Mouse (Mus musculus) adrenal gland, postnatal 25 days (tissue): ENCODE data around the gene Klhl42. TPM values are rescaled to one million over a fixed set of nuclear protein-coding genes. Genes with fewer than 3 reads are reported as not detected.

ENCODE experiments used
- DNase-seq: peaks from one replicate; pipeline ENCODE4 v3.0.0; 2021; ENCODE audit warnings: mixed read lengths
- long read RNA-seq: library from polyadenylated mRNA; stranded (forward); transcript quantifications from one replicate; pipeline ENCODE4 v2.0.0, GENCODE M21; 2021
- total RNA-seq: library from RNA; stranded (reverse); gene quantifications from 2 replicates; pipeline ENCODE4 v1.2.3, GENCODE M21; 2021

The Klhl42 gene
- 32.8 and 33.4 TPM in 2 replicates for total RNA-seq
- long read RNA-seq, full-length matches to known transcripts: 6 of 9 reads
- long read RNA-seq, partial matches to known transcripts: 0 of 9 reads
- long read RNA-seq, other reads (novel, unspliced or antisense): 3 of 9 reads

- DNase-seq: peak; percentile 84
Measured at GRCm38 (mm10) chr6:147091136-147092120, at the start of gene Klhl42. Gene Klhl42 (plus strand): TSS chr6:147091379.

DNA sequence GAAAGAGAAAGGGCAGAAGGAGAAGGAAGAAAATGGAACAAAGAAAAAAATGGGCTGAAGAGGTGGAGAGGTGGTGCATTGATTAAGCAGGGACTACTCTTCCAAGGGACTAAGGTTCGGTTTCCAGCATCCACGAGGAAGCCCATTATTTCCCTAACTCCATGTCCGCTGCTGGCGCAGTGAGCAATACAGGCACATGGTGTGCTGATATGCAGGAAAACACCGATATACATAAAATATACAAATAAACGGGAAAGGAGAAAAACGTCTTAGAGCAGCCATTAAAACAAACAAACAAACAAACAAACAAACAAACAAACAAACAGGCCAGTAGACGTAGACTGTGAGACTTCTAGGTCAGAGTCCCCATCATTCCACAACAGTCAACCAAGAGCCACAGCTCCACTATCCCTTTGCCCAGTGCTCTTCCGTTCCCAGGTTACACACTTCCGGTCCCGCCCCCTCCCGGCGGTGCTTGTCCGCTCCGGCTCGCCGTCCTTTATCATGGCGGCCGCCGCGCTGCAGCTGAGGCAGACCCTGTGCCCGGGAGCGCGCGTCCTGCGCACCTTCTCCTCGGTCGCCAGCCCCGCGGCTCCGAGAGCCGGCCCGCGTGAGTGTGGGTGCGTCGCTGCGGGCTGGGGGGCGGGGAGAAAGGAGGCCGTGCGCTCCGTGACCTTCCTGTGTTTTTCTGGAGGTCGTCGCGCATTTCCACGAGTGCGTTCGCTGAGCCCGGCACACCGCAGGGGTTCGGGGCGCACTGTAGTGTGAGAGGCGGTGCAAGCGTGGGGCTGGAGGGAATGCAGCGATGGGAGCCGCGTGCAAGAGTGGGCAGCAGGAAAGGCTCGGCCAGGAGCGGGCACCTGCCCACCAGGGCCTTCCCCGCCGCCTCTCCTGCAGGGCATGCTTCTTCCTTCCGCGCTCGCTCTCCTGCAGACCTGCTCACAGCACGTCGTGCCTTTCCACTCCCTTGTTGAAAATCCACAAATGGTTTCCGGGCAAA is 48.6 kb upstream of the Klhl42 start, which contains the start of gene Mrps35:
Gene Mrps35, plus strand, starts transcription at position 474 of the 1,000 bp plus-strand sequence.
- DNase-seq: peak; percentile 92

DNA sequence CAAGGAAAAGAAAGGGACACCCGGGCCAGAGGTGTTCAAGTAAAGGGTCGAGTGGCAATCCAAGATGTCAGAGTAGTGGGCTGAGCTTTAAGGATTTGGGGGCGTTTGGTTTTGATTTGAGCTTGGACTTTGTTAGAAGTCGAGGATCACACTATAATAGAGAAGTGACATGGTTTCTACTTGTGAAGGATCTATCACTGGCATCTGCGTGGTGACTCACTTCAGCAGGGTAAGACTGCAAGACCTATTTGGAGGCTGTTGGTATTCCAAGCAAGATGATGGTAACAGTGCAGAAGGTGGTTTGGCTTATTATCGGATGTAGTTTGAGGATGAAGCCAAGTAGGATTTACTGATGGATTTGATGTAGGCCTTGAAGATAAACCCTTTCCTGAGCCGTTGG is 47.5 kb upstream of the Klhl42 start:
- no peak for DNase-seq

- DNase-seq: no peak
Measured at GRCm38 (mm10) chr6:147049239-147049805, 41.9 kb upstream of the Klhl42 start.

- no peak for DNase-seq
Measured at GRCm38 (mm10) chr6:147051666-147052065, 39.5 kb upstream of the Klhl42 start.

GRCm38 (mm10) chr6:147052440-147052839 is 38.7 kb upstream of the Klhl42 start:
- no peak for DNase-seq

DNA sequence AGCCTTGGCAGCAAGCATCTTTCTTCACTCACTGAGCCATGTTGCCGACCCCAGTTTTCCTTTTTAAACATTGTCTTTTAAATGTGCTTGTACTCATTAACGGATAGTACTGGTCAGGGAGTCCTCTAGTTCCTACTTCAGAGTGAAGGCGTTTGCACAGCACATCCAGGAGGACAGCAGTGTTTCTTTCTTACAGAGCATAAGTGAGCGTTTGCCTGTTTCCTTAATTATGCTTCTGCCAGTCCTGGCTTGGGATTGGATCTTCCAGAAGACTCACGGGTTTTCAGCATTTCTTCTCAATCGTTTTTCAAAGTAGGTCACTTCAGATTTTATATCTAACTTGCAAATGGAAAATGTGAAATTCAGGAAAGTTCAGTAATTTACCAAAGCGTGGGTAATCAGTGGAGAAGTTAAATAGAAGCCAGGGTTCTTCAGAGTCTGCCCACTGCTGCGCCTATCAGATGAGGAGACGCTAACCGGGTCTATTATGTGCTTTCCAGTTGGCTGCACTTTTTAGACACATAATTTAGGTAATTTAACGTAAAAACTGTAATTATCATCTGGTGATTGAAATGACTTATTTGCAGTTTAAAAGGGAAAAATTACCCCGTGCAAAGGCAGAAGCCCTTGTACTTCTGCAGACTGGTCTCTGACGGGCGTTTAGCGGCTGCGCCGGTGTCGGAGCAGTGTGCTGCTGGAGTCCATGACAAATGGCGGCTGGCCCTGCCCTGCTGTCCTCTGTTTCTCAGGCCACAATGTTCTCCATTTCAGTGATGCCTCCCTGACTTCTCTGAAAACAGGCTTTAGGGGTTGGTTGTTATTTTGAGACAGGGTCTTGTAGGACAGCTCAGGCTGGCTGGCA is 37.2 kb upstream of the Klhl42 start:
- DNase-seq: no peak

GRCm38 (mm10) chr6:147055374-147055977 is 35.7 kb upstream of the Klhl42 start:
- no peak for DNase-seq

DNA sequence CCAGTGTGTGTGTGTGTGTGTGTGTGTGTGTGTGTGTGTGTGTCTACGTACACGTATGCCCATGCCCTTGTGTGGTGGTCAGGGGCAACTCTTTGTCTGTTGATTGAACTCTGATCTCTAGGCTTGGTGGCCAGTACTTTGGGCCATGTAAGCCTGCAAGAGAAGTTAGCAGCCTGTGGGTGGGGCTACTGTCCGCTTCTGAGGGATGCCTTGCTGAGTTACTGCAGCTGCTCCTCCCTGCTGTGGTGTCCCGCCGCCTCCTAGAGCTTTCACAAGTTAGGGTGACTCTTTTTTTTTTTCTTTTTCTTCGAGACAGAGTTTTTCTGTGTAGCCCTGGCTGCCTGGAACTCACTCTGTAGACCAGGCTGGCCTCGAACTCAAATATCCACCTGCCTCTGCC is 31.9 kb upstream of the Klhl42 start:
- DNase-seq: no peak

DNA sequence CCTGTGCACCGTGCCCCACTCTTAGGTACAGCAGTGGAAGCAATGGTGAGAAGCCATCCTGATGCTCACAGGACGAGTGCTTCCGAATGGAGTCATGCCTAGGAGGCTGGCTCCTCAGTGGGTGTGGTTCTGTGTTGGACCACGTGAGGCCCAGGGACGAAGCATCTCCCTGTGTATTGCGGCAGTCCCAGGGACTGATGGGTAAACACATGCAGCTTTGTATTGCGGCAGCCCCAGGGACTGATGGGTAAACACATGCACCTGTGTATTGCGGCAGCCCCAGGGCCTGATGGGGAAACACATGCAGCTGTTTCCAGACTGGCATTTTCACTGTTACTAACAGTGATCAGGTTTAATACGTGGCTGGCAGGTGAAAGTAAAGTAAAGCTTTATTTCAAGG is 29.5 kb upstream of the Klhl42 start:
- DNase-seq: no peak

GRCm38 (mm10) chr6:147062034-147062433 is 29.1 kb upstream of the Klhl42 start:
- no peak for DNase-seq

DNA sequence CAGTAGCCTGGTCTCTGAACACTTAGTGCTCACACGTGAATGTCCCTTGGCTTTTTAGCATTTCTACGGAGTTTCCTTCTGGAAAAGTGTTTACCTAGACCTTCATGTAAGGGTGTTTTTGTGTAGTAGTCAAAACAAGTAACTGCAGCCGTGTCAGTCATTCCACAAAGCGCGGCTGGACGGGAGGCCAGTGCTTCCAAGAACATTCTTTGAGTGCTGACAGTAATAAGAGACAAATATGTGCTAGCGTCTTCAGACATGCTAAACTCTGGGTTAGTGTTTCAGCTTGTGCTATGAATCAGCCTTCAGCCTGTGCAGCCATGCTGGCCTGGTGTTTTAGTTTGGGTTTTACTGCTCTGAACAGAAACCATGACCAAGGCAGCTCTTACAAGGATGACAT is 28.5 kb upstream of the Klhl42 start:
- no peak for DNase-seq

DNA sequence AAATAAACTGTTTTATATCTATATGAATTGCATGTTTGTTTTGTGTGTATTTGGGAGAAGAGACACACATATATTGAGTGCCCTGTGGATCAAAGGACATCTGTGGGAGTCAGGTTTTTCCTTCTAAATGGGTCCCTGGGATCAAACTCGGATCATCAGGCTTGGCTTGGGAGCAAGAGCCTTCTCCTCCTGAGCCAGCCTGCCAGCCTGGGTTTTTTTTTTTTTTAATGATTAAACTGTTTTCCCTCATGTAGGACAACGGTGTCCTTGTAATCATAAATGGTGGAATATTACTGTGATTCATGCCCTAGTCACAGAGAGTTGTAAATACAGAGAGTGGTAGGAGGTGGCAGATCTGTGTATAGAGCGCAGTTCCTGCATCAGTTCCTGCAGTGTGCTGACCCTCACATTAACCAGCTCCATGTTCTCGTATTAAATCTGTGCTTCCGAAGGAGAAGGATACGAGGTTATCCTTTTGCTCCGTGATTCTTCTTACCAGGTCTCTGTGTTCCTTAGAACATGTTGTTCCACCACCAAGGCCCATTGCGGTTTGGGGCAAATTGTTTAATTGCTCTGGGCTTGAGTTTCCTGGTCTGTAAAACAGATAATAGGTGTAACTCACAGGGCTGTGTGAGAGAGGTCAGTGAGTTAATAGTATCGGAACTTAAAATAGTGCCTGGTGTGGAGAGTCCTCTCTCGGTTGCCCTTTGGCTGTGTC is 26.8 kb upstream of the Klhl42 start:
- no peak for DNase-seq

- DNase-seq: peak; percentile 29
Measured at GRCm38 (mm10) chr6:147064944-147065261, 26.3 kb upstream of the Klhl42 start.

DNA sequence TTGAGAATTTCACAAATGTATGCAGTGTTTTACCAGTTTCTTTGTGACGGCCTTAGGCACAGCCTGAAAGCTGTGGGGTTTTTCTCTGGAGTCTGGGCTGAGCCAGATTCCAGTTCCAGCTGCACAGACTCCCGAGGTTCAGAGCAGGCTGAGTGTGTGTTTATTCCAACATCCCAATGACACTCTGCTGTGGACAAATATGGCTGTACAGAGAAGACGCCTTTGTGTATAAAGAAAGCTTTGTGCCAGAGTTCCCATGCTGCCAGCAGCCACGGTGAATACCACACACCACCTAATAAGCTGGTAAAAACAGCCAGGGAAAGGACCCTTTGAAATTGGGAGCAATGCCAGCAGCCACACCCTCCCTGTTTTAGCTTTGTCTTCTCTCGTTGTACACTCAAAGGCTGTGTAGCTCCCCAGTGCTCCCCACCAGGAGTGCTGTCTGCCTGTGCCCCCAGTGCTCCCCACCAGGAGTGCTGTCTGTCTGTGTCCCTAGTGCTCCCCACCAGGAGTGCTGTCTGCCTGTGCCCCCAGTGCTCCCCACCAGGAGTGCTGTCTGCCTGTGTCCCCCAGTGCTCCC is 15.3 kb upstream of the Klhl42 start:
- no peak for DNase-seq

DNA sequence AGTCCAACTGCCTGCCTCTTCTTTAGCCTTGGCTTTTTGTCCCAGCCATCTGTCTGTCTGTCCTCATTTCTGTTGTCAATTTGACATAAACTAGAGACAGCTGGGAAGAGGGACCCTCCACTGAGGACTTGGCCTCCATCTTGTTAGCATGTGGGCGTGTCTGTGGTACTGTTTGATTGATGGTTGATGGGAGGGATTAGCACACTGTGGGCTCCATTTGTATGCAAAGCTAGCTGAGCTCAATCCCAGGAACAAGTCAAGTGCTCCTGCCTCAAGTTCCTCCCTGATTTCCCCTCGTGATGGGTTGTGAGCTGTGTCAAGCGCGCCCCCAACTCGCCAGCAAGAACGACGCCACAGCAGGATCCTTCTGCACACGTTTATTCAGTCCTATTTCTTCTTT is 14.3 kb upstream of the Klhl42 start:
- DNase-seq: no peak

DNA sequence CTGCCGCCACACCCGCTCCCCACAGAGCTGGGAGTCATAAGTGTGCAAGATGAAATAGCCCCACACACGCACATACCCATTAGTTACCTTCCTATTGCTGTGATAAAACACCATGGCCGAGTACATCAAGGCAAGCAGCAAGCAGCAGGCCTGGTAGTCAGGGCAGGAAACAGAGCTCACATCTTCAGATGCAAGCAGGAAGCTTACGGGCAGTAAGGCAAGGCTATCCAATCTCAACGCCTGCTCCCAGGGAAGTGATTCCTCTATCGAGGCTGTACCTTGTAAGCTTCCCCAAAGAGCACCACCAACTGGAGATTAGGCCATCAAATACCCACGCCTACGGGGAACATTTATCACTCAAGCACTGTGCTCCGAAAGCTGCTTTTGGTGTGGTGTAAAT is 11.3 kb upstream of the Klhl42 start:
- no peak for DNase-seq

DNA sequence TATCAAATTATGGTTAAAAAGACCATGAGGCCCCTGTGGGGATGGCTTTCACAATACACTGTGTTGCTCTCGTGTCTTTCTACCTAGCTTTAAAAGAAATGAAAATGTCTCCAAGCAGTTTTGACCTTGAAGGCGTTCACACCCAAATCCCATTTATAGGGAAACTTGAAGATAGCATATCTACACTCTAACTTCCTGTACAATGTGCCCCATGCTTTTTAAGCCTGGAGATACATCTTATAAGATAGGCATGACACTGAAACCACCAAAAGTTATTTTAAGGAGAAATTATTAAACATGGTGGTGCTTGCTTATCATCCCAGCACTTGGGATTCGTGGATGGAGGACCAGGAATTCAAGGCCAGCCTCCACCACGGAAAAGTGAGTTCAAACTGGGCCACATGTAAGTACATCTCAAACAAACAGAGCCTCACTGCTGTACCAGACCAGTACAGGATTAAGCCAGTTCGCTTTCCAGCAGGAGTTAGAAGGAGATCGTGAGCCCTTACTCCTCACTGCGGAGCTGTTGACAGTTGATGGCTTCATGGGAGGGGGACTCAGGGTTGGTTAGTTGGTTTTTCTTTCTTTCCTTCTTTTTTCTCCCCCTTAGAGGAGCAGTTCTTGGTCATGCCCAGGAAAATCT is 5.7 kb upstream of the Klhl42 start:
- no peak for DNase-seq

- no peak for DNase-seq
Measured at GRCm38 (mm10) chr6:147086594-147087225, 4.5 kb upstream of the Klhl42 start, which contains the start of gene Mansc4. Gene Mansc4 (minus strand): TSS chr6:147087032.
